Mouse (Mus musculus): ENCODE results near the gene Gm1113. TPM values are rescaled to one million over a fixed set of nuclear protein-coding genes. Genes with fewer than 3 reads are reported as not detected.

Gene Gm1113
- polyA plus RNA-seq, 1 experiment = not detected

- H3K36me3 ChIP-seq (ENCODE audit: control insufficient read depth, insufficient read depth, low read length) = no peaks in the 10 kb centered on the region
- peaks cover 12% of the 10 kb centered on the region for H3K4me1 ChIP-seq (ENCODE audit: control insufficient read depth, insufficient read depth, insufficient read length)
- H3K4me3 ChIP-seq (ENCODE audit: extremely low read depth, insufficient read depth, insufficient read length) = no peak overlapping the region
- H3K27ac ChIP-seq (ENCODE audit: insufficient read depth, low read length) = no peak overlapping the region
- H3K27me3 ChIP-seq (ENCODE audit: control insufficient read depth, insufficient read depth, low read length) = no peaks in the 10 kb centered on the region
- TF ChIP-seq POLR2A (IDR thresholded peaks at IDR 0.05; ENCODE audit: low read depth, low read length) = no peak
- 64% methylated on average over 4 of the region's 4 CpGs for WGBS
- no peak for DNase-seq (ENCODE audit: low read depth in 1 of 2, low spot score in 2 of 2)
These were observed 24.4 kb downstream of the Gm1113 start for GRCm38 (mm10) chr9:35493733-35494092.

- no peaks in the 10 kb centered on the region for H3K27me3 ChIP-seq (ENCODE audit: control insufficient read depth, insufficient read depth, low read length)
- no peak for DNase-seq (ENCODE audit: low read depth in 1 of 2, low spot score in 2 of 2)
- no peaks in the 10 kb centered on the region for H3K36me3 ChIP-seq (ENCODE audit: control insufficient read depth, insufficient read depth, low read length)
- TF ChIP-seq CTCF (IDR thresholded peaks at IDR 0.05; ENCODE audit: extremely low read depth, insufficient read depth, insufficient read length, insufficient replicate concordance) = no peak
- TF ChIP-seq POLR2A (IDR thresholded peaks at IDR 0.05; ENCODE audit: low read depth, low read length) = no peak
- H3K4me3 ChIP-seq (ENCODE audit: extremely low read depth, insufficient read depth, insufficient read length) = no peak overlapping the region
- H3K4me1 ChIP-seq (ENCODE audit: control insufficient read depth, insufficient read depth, insufficient read length) = peaks cover 12% of the 10 kb centered on the region
- 91% methylated on average over 7 of the region's 7 CpGs for WGBS
- H3K27ac ChIP-seq (ENCODE audit: insufficient read depth, low read length) = no peak overlapping the region
These were observed 24.9 kb downstream of the Gm1113 start for GRCm38 (mm10) chr9:35493033-35493732.

- no peak for DNase-seq (ENCODE audit: low read depth in 1 of 2, low spot score in 2 of 2)
- H3K36me3 ChIP-seq (ENCODE audit: control insufficient read depth, insufficient read depth, low read length) = peaks cover 1% of the 10 kb centered on the region; the same call in 1 of the 2 replicates
- no peak overlapping the region for H3K27ac ChIP-seq (ENCODE audit: insufficient read depth, low read length)
- WGBS = 76% methylated on average over 11 of the region's 11 CpGs
- H3K27me3 ChIP-seq (ENCODE audit: control insufficient read depth, insufficient read depth, low read length) = no peaks in the 10 kb centered on the region
- H3K4me1 ChIP-seq (ENCODE audit: control insufficient read depth, insufficient read depth, insufficient read length) = peaks cover 12% of the 10 kb centered on the region
- H3K4me3 ChIP-seq (ENCODE audit: extremely low read depth, insufficient read depth, insufficient read length) = no peak overlapping the region
- TF ChIP-seq CTCF (IDR thresholded peaks at IDR 0.05; ENCODE audit: extremely low read depth, insufficient read depth, insufficient read length, insufficient replicate concordance) (no peak), POLR2A (IDR thresholded peaks at IDR 0.05; ENCODE audit: low read depth, low read length) (no peak)
These were observed 26.8 kb downstream of the Gm1113 start for GRCm38 (mm10) chr9:35491109-35491866.

GRCm38 (mm10) chr9:35488496-35488895, 29.6 kb downstream of the Gm1113 start:
- no peak for DNase-seq (ENCODE audit: low read depth in 1 of 2, low spot score in 2 of 2)
- Histone ChIP-seq H3K36me3 (ENCODE audit: control insufficient read depth, insufficient read depth, low read length) (peaks cover 1% of the 10 kb centered on the region; the same call in 1 of the 2 replicates), H3K27me3 (ENCODE audit: control insufficient read depth, insufficient read depth, low read length) (no peaks in the 10 kb centered on the region), H3K27ac (ENCODE audit: insufficient read depth, low read length) (no peak overlapping the region), H3K4me3 (ENCODE audit: extremely low read depth, insufficient read depth, insufficient read length) (no peak overlapping the region), H3K4me1 (ENCODE audit: control insufficient read depth, insufficient read depth, insufficient read length) (peaks cover 2% of the 10 kb centered on the region; the same call in 1 of the 2 replicates)
- TF ChIP-seq CTCF (IDR thresholded peaks at IDR 0.05; ENCODE audit: extremely low read depth, insufficient read depth, insufficient read length, insufficient replicate concordance) (no peak), POLR2A (IDR thresholded peaks at IDR 0.05; ENCODE audit: low read depth, low read length) (no peak)
- 79% methylated on average over 4 of the region's 4 CpGs for WGBS

- TF ChIP-seq POLR2A (IDR thresholded peaks at IDR 0.05; ENCODE audit: low read depth, low read length) (no peak), CTCF (IDR thresholded peaks at IDR 0.05; ENCODE audit: extremely low read depth, insufficient read depth, insufficient read length, insufficient replicate concordance) (no peak)
- WGBS = 90% methylated on average over 13 of the region's 13 CpGs
These were observed 31.5 kb downstream of the Gm1113 start for GRCm38 (mm10) chr9:35486616-35487015.

GRCm38 (mm10) chr9:35483949-35484348, 34.1 kb downstream of the Gm1113 start:
- peak in 1 of 2 experiments; percentile 53 for DNase-seq (ENCODE audit: low read depth in 1 of 2, low spot score in 2 of 2)
- no peak for TF ChIP-seq CTCF (IDR thresholded peaks at IDR 0.05; ENCODE audit: extremely low read depth, insufficient read depth, insufficient read length, insufficient replicate concordance)
- no peak for TF ChIP-seq POLR2A (IDR thresholded peaks at IDR 0.05; ENCODE audit: low read depth, low read length)
- Histone ChIP-seq H3K4me1 (ENCODE audit: control insufficient read depth, insufficient read depth, insufficient read length) (peaks cover 2% of the 10 kb centered on the region), H3K27me3 (ENCODE audit: control insufficient read depth, insufficient read depth, low read length) (no peaks in the 10 kb centered on the region), H3K4me3 (ENCODE audit: extremely low read depth, insufficient read depth, insufficient read length) (no peak overlapping the region), H3K36me3 (ENCODE audit: control insufficient read depth, insufficient read depth, low read length) (peaks cover 1% of the 10 kb centered on the region; the same call in 1 of the 2 replicates), H3K27ac (ENCODE audit: insufficient read depth, low read length) (peak overlapping the region; percentile 45; the same call in 1 of the 2 replicates)
- 31% methylated on average over 3 of the region's 3 CpGs for WGBS

More at GRCm38 (mm10) chr9:35486616-35487015, 31.5 kb downstream of the Gm1113 start:
- Histone ChIP-seq H3K4me3 (ENCODE audit: extremely low read depth, insufficient read depth, insufficient read length) (no peak overlapping the region), H3K4me1 (ENCODE audit: control insufficient read depth, insufficient read depth, insufficient read length) (peaks cover 2% of the 10 kb centered on the region; the same call in 1 of the 2 replicates), H3K36me3 (ENCODE audit: control insufficient read depth, insufficient read depth, low read length) (peaks cover 1% of the 10 kb centered on the region; the same call in 1 of the 2 replicates), H3K27ac (ENCODE audit: insufficient read depth, low read length) (no peak overlapping the region), H3K27me3 (ENCODE audit: control insufficient read depth, insufficient read depth, low read length) (no peaks in the 10 kb centered on the region)
- no peak for DNase-seq (ENCODE audit: low read depth in 1 of 2, low spot score in 2 of 2)
